Mouse (Mus musculus): ENCODE measurements around the gene Brd7. TPM values are rescaled to one million over a fixed set of nuclear protein-coding genes. Genes with fewer than 3 reads are reported as not detected.

Brd7 gene
- polyA plus RNA-seq, 1 experiment from 2014 or later: 88.3 TPM

- Histone ChIP-seq H3K9me3 (ENCODE audit: control insufficient read depth, low read length) (no peaks in the 10 kb centered on the region), H3K27ac (ENCODE audit: low read depth, low read length) (no peak overlapping the region), H3K4me2 (ENCODE audit: low read depth) (no peak overlapping the region), H3K9ac (ENCODE audit: low read length) (no peak overlapping the region), H3K36me3 (ENCODE audit: control insufficient read depth, insufficient read depth, low read length) (peaks cover 23% of the 10 kb centered on the region), H3K4me1 (ENCODE audit: control insufficient read depth, insufficient read depth, low read length) (no peaks in the 10 kb centered on the region), H3K4me3 (ENCODE audit: low read depth, low read length) (no peak overlapping the region), H3K27me3 (ENCODE audit: control insufficient read depth, insufficient read depth, low read length) (no peaks in the 10 kb centered on the region)
- DNase-seq (ENCODE audit: low spot score): no peak
- WGBS: 86% methylated on average over 3 of the region's 3 CpGs
- ATAC-seq (ENCODE audit: insufficient read depth, low FRiP score, low TSS enrichment): no peak
These were observed 27.0 kb downstream of the Brd7 start for GRCm38 (mm10) chr8:88334975-88335374.

GRCm38 (mm10) chr8:88334384-88334783 is 27.6 kb downstream of the Brd7 start:
- H3K36me3 ChIP-seq (ENCODE audit: control insufficient read depth, insufficient read depth, low read length): peaks cover 20% of the 10 kb centered on the region
- ATAC-seq (ENCODE audit: insufficient read depth, low FRiP score, low TSS enrichment): no peak
- 89% methylated on average over 2 of the region's 2 CpGs for WGBS

GRCm38 (mm10) chr8:88330816-88331215 is 31.2 kb downstream of the Brd7 start:
- WGBS: 97% methylated on average over 3 of the region's 3 CpGs
- Histone ChIP-seq H3K27me3 (ENCODE audit: control insufficient read depth, insufficient read depth, low read length) (no peaks in the 10 kb centered on the region), H3K4me1 (ENCODE audit: control insufficient read depth, insufficient read depth, low read length) (no peaks in the 10 kb centered on the region), H3K9me3 (ENCODE audit: control insufficient read depth, low read length) (no peaks in the 10 kb centered on the region), H3K27ac (ENCODE audit: low read depth, low read length) (no peak overlapping the region), H3K4me2 (ENCODE audit: low read depth) (no peak overlapping the region), H3K9ac (ENCODE audit: low read length) (no peak overlapping the region), H3K4me3 (ENCODE audit: low read depth, low read length) (no peak overlapping the region), H3K36me3 (ENCODE audit: control insufficient read depth, insufficient read depth, low read length) (peaks cover 19% of the 10 kb centered on the region)
- DNase-seq (ENCODE audit: low spot score) (no peak), ATAC-seq (ENCODE audit: insufficient read depth, low FRiP score, low TSS enrichment) (no peak)

More at GRCm38 (mm10) chr8:88334384-88334783, 27.6 kb downstream of the Brd7 start:
- Histone ChIP-seq H3K9me3 (ENCODE audit: control insufficient read depth, low read length) (no peaks in the 10 kb centered on the region), H3K27ac (ENCODE audit: low read depth, low read length) (no peak overlapping the region), H3K4me3 (ENCODE audit: low read depth, low read length) (no peak overlapping the region), H3K27me3 (ENCODE audit: control insufficient read depth, insufficient read depth, low read length) (no peaks in the 10 kb centered on the region), H3K9ac (ENCODE audit: low read length) (no peak overlapping the region), H3K4me2 (ENCODE audit: low read depth) (no peak overlapping the region), H3K4me1 (ENCODE audit: control insufficient read depth, insufficient read depth, low read length) (no peaks in the 10 kb centered on the region)
- DNase-seq (ENCODE audit: low spot score): no peak

GRCm38 (mm10) chr8:88328689-88329088 is 33.3 kb downstream of the Brd7 start:
- no peaks in the 10 kb centered on the region for H3K4me1 ChIP-seq (ENCODE audit: control insufficient read depth, insufficient read depth, low read length)
- DNase-seq (ENCODE audit: low spot score) (no peak), ATAC-seq (ENCODE audit: insufficient read depth, low FRiP score, low TSS enrichment) (no peak)
- H3K27me3 ChIP-seq (ENCODE audit: control insufficient read depth, insufficient read depth, low read length): no peaks in the 10 kb centered on the region
- no peak overlapping the region for H3K4me3 ChIP-seq (ENCODE audit: low read depth, low read length)
- H3K27ac ChIP-seq (ENCODE audit: low read depth, low read length): no peak overlapping the region
- H3K9ac ChIP-seq (ENCODE audit: low read length): no peak overlapping the region
- 88% methylated on average over 6 of the region's 6 CpGs for WGBS
- H3K36me3 ChIP-seq (ENCODE audit: control insufficient read depth, insufficient read depth, low read length): peaks cover 18% of the 10 kb centered on the region
- H3K4me2 ChIP-seq (ENCODE audit: low read depth): no peak overlapping the region
- no peaks in the 10 kb centered on the region for H3K9me3 ChIP-seq (ENCODE audit: control insufficient read depth, low read length)

- H3K9ac ChIP-seq (ENCODE audit: low read length): no peak overlapping the region
- peaks cover 12% of the 10 kb centered on the region for H3K36me3 ChIP-seq (ENCODE audit: control insufficient read depth, insufficient read depth, low read length)
- no peak overlapping the region for H3K4me2 ChIP-seq (ENCODE audit: low read depth)
- no peak overlapping the region for H3K27ac ChIP-seq (ENCODE audit: low read depth, low read length)
- no peak overlapping the region for H3K4me3 ChIP-seq (ENCODE audit: low read depth, low read length)
- H3K27me3 ChIP-seq (ENCODE audit: control insufficient read depth, insufficient read depth, low read length): no peaks in the 10 kb centered on the region
- DNase-seq (ENCODE audit: low spot score) (no peak), ATAC-seq (ENCODE audit: insufficient read depth, low FRiP score, low TSS enrichment) (no peak)
- H3K4me1 ChIP-seq (ENCODE audit: control insufficient read depth, insufficient read depth, low read length): no peaks in the 10 kb centered on the region
- WGBS: 98% methylated on average over 12 of the region's 12 CpGs
- no peaks in the 10 kb centered on the region for H3K9me3 ChIP-seq (ENCODE audit: control insufficient read depth, low read length)
These were observed 35.7 kb downstream of the Brd7 start for GRCm38 (mm10) chr8:88326328-88326727.

GRCm38 (mm10) chr8:88325795-88326194 is 36.2 kb downstream of the Brd7 start:
- no peak overlapping the region for H3K27ac ChIP-seq (ENCODE audit: low read depth, low read length)
- DNase-seq (ENCODE audit: low spot score) (no peak), ATAC-seq (ENCODE audit: insufficient read depth, low FRiP score, low TSS enrichment) (no peak)
- no peaks in the 10 kb centered on the region for H3K27me3 ChIP-seq (ENCODE audit: control insufficient read depth, insufficient read depth, low read length)
- H3K9me3 ChIP-seq (ENCODE audit: control insufficient read depth, low read length): no peaks in the 10 kb centered on the region
- H3K36me3 ChIP-seq (ENCODE audit: control insufficient read depth, insufficient read depth, low read length): peaks cover 11% of the 10 kb centered on the region
- no peaks in the 10 kb centered on the region for H3K4me1 ChIP-seq (ENCODE audit: control insufficient read depth, insufficient read depth, low read length)
- 92% methylated on average over 5 of the region's 5 CpGs for WGBS
- no peak overlapping the region for H3K4me3 ChIP-seq (ENCODE audit: low read depth, low read length)
- no peak overlapping the region for H3K4me2 ChIP-seq (ENCODE audit: low read depth)
- H3K9ac ChIP-seq (ENCODE audit: low read length): no peak overlapping the region

GRCm38 (mm10) chr8:88325251-88325650 is 36.7 kb downstream of the Brd7 start:
- WGBS: 66% methylated on average over 5 of the region's 5 CpGs
- peaks cover 11% of the 10 kb centered on the region for H3K36me3 ChIP-seq (ENCODE audit: control insufficient read depth, insufficient read depth, low read length)
- no peaks in the 10 kb centered on the region for H3K9me3 ChIP-seq (ENCODE audit: control insufficient read depth, low read length)
- no peaks in the 10 kb centered on the region for H3K27me3 ChIP-seq (ENCODE audit: control insufficient read depth, insufficient read depth, low read length)
- no peak overlapping the region for H3K4me3 ChIP-seq (ENCODE audit: low read depth, low read length)
- no peak for ATAC-seq (ENCODE audit: insufficient read depth, low FRiP score, low TSS enrichment)
- no peak overlapping the region for H3K27ac ChIP-seq (ENCODE audit: low read depth, low read length)
- H3K9ac ChIP-seq (ENCODE audit: low read length): no peak overlapping the region
- no peak overlapping the region for H3K4me2 ChIP-seq (ENCODE audit: low read depth)
- no peak for DNase-seq (ENCODE audit: low spot score)
- no peaks in the 10 kb centered on the region for H3K4me1 ChIP-seq (ENCODE audit: control insufficient read depth, insufficient read depth, low read length)

GRCm38 (mm10) chr8:88324760-88325159 is 37.2 kb downstream of the Brd7 start:
- ATAC-seq (ENCODE audit: insufficient read depth, low FRiP score, low TSS enrichment): no peak
- Histone ChIP-seq H3K4me3 (ENCODE audit: low read depth, low read length) (no peak overlapping the region), H3K4me1 (ENCODE audit: control insufficient read depth, insufficient read depth, low read length) (no peaks in the 10 kb centered on the region), H3K4me2 (ENCODE audit: low read depth) (no peak overlapping the region), H3K9ac (ENCODE audit: low read length) (no peak overlapping the region), H3K36me3 (ENCODE audit: control insufficient read depth, insufficient read depth, low read length) (peaks cover 8% of the 10 kb centered on the region; the same call in 1 of the 2 replicates), H3K27me3 (ENCODE audit: control insufficient read depth, insufficient read depth, low read length) (no peaks in the 10 kb centered on the region), H3K9me3 (ENCODE audit: control insufficient read depth, low read length) (no peaks in the 10 kb centered on the region), H3K27ac (ENCODE audit: low read depth, low read length) (no peak overlapping the region)
- DNase-seq (ENCODE audit: low spot score): no peak
- 91% methylated on average over 11 of the region's 11 CpGs for WGBS

- Histone ChIP-seq H3K4me2 (ENCODE audit: low read depth) (no peak overlapping the region), H3K27me3 (ENCODE audit: control insufficient read depth, insufficient read depth, low read length) (no peaks in the 10 kb centered on the region), H3K9me3 (ENCODE audit: control insufficient read depth, low read length) (no peaks in the 10 kb centered on the region), H3K27ac (ENCODE audit: low read depth, low read length) (no peak overlapping the region), H3K4me1 (ENCODE audit: control insufficient read depth, insufficient read depth, low read length) (no peaks in the 10 kb centered on the region), H3K4me3 (ENCODE audit: low read depth, low read length) (no peak overlapping the region), H3K36me3 (ENCODE audit: control insufficient read depth, insufficient read depth, low read length) (peaks cover 8% of the 10 kb centered on the region; the same call in 1 of the 2 replicates), H3K9ac (ENCODE audit: low read length) (no peak overlapping the region)
- DNase-seq (ENCODE audit: low spot score) (no peak), ATAC-seq (ENCODE audit: insufficient read depth, low FRiP score, low TSS enrichment) (no peak)
- WGBS: 86% methylated on average over 5 of the region's 5 CpGs
These were observed 38.5 kb downstream of the Brd7 start for GRCm38 (mm10) chr8:88323523-88323922.

Data from neural tube, embryonic 11.5 days (tissue).